Mouse (Mus musculus) small intestine, adult 2 months (tissue): ENCODE measurements around the gene Cav3.

ENCODE experiments used
- CTCF ChIP-seq: fragments of 200-500 bp; IDR thresholded peaks from 2 replicates; pipeline ENCODE4 v1.5.1; 2012; ENCODE audit warnings: low read depth, mild to moderate bottlenecking, control low read depth, inconsistent platforms, low read length, moderate library complexity, mixed read lengths; ENCODE audit not compliant: insufficient replicate concordance, insufficient read length; ENCODE audit errors: extremely low read depth
- POLR2A ChIP-seq: fragments of 200-500 bp; IDR thresholded peaks from 2 replicates; pipeline ENCODE4 v1.6.1; 2012; ENCODE audit warnings: low read depth, mild to moderate bottlenecking, control low read depth, inconsistent platforms, low read length, moderate library complexity

DNA sequence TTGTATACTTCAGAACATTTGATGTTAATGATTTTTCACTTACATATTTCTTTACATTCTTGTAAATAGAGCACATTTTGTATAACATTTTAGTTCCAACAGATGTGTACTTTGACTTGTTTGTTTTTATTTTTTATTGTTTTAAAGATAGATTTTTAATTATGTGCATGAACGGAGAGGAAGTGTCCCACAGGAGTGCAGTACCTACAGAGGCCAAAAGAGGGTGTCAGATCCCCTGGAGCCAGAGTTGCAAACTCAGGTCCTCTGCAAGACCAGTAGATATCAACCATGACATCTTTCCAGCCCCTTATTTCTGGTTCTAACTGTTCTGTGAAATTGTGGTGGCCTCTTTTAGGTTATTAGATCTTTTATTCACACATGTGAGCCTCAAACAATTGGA, 38.4 kb upstream of the Cav3 start:
- TF ChIP-seq CTCF (no peak), POLR2A (no peak)
